Mouse (Mus musculus): ENCODE measurements at regions not wholly inside any gene's neighbourhood (a gene's known extent, or its start where the extent isn't known, plus 50 kb on each side); places are given as distances from the start of the nearest gene placed in this dataset.
A peak's percentile ranks its signal among the peaks of the same experiment; 100 is the strongest.
"Not testable (repeated sequence)": the region's sequence is repeated elsewhere in the genome, so short reads cannot be mapped to it uniquely, and the experiment has no call there.

GRCm38 (mm10) chr11:22573166-22573565, 61.3 kb downstream of the Tmem17 start:
- Histone ChIP-seq H3K4me3 (replicated peaks) (no peak overlapping the region), H3K4me2 (replicated peaks) (no peak overlapping the region), H3K27ac (replicated peaks) (no peak overlapping the region), H3K4me1 (no peaks in the 10 kb centered on the region), H3K9ac (no peak overlapping the region), H3K36me3 (no peaks in the 10 kb centered on the region), H3K9me3 (replicated peaks) (no peaks in the 10 kb centered on the region), H3K27me3 (no peaks in the 10 kb centered on the region)
- WGBS = 32% methylated on average over 2 of the region's 2 CpGs
- ATAC-seq (ENCODE audit: insufficient number of reproducible peaks, low FRiP score, low TSS enrichment, low read depth) = no peak

GRCm38 (mm10) chr11:22573802-22574201, 61.9 kb downstream of the Tmem17 start:
- H3K36me3 ChIP-seq = no peaks in the 10 kb centered on the region
- WGBS = 66% methylated on average over 3 of the region's 3 CpGs
- H3K27ac ChIP-seq (replicated peaks) = no peak overlapping the region
- H3K9me3 ChIP-seq (replicated peaks) = no peaks in the 10 kb centered on the region
- no peak for ATAC-seq (ENCODE audit: insufficient number of reproducible peaks, low FRiP score, low TSS enrichment, low read depth)
- no peaks in the 10 kb centered on the region for H3K4me1 ChIP-seq
- no peak overlapping the region for H3K4me2 ChIP-seq (replicated peaks)
- H3K9ac ChIP-seq = no peak overlapping the region
- H3K4me3 ChIP-seq (replicated peaks) = no peak overlapping the region
- H3K27me3 ChIP-seq = no peaks in the 10 kb centered on the region

- WGBS = 87% methylated on average over 2 of the region's 2 CpGs
- no peak overlapping the region for H3K4me3 ChIP-seq (replicated peaks)
- H3K27ac ChIP-seq (replicated peaks) = no peak overlapping the region
- no peak overlapping the region for H3K4me2 ChIP-seq (replicated peaks)
- H3K9me3 ChIP-seq (replicated peaks) = no peaks in the 10 kb centered on the region
- no peaks in the 10 kb centered on the region for H3K36me3 ChIP-seq
- H3K27me3 ChIP-seq = no peaks in the 10 kb centered on the region
- ATAC-seq (ENCODE audit: insufficient number of reproducible peaks, low FRiP score, low TSS enrichment, low read depth) = no peak
- no peak overlapping the region for H3K9ac ChIP-seq
- no peaks in the 10 kb centered on the region for H3K4me1 ChIP-seq
Observed at GRCm38 (mm10) chr11:22574506-22574905, 62.6 kb downstream of the Tmem17 start.

GRCm38 (mm10) chr11:22584100-22584487, 72.2 kb downstream of the Tmem17 start:
- Histone ChIP-seq H3K27me3 (no peaks in the 10 kb centered on the region), H3K9ac (no peak overlapping the region), H3K9me3 (replicated peaks) (no peaks in the 10 kb centered on the region), H3K4me2 (replicated peaks) (peak overlapping the region; percentile 41), H3K4me1 (peaks cover 26% of the 10 kb centered on the region), H3K27ac (replicated peaks) (peak overlapping the region; percentile 74; the same call in 1 of the 2 replicates), H3K36me3 (no peaks in the 10 kb centered on the region), H3K4me3 (replicated peaks) (no peak overlapping the region)
- peak; percentile 55; the same call in 1 of the 2 replicates for ATAC-seq (ENCODE audit: insufficient number of reproducible peaks, low FRiP score, low TSS enrichment, low read depth)
- 24% methylated on average over 5 of the region's 5 CpGs for WGBS

GRCm38 (mm10) chr11:22584488-22585158, 72.7 kb downstream of the Tmem17 start:
- 15% methylated on average over 14 of the region's 14 CpGs for WGBS
- Histone ChIP-seq H3K36me3 (no peaks in the 10 kb centered on the region), H3K4me1 (peaks cover 31% of the 10 kb centered on the region), H3K9ac (no peak overlapping the region), H3K9me3 (replicated peaks) (no peaks in the 10 kb centered on the region), H3K27ac (replicated peaks) (peak overlapping the region; percentile 74), H3K4me2 (replicated peaks) (peak overlapping the region; percentile 41), H3K4me3 (replicated peaks) (no peak overlapping the region), H3K27me3 (no peaks in the 10 kb centered on the region)
- ATAC-seq (ENCODE audit: insufficient number of reproducible peaks, low FRiP score, low TSS enrichment, low read depth) = peak; percentile 61

- no peaks in the 10 kb centered on the region for H3K36me3 ChIP-seq
- H3K4me1 ChIP-seq = peaks cover 31% of the 10 kb centered on the region
- no peak overlapping the region for H3K4me3 ChIP-seq (replicated peaks)
- 33% methylated on average over 7 of the region's 7 CpGs for WGBS
- ATAC-seq (ENCODE audit: insufficient number of reproducible peaks, low FRiP score, low TSS enrichment, low read depth) = no peak
- no peaks in the 10 kb centered on the region for H3K27me3 ChIP-seq
- no peak overlapping the region for H3K4me2 ChIP-seq (replicated peaks)
- peak overlapping the region; percentile 58 for H3K27ac ChIP-seq (replicated peaks)
- H3K9ac ChIP-seq = no peak overlapping the region
- no peaks in the 10 kb centered on the region for H3K9me3 ChIP-seq (replicated peaks)
Observed at GRCm38 (mm10) chr11:22587691-22588241, 75.9 kb downstream of the Tmem17 start.

- peaks cover 31% of the 10 kb centered on the region for H3K4me1 ChIP-seq
- no peak overlapping the region for H3K4me2 ChIP-seq (replicated peaks)
- no peaks in the 10 kb centered on the region for H3K9me3 ChIP-seq (replicated peaks)
- peak overlapping the region; percentile 58 for H3K27ac ChIP-seq (replicated peaks)
- H3K36me3 ChIP-seq = no peaks in the 10 kb centered on the region
- peak; percentile 60; the same call in 1 of the 2 replicates for ATAC-seq (ENCODE audit: insufficient number of reproducible peaks, low FRiP score, low TSS enrichment, low read depth)
- no peaks in the 10 kb centered on the region for H3K27me3 ChIP-seq
- 41% methylated on average over 2 of the region's 2 CpGs for WGBS
- H3K4me3 ChIP-seq (replicated peaks) = no peak overlapping the region
- H3K9ac ChIP-seq = no peak overlapping the region
Observed at GRCm38 (mm10) chr11:22588546-22588945, 76.7 kb downstream of the Tmem17 start.

GRCm38 (mm10) chr11:22589901-22590300, 78.0 kb downstream of the Tmem17 start:
- no peak overlapping the region for H3K27ac ChIP-seq (replicated peaks)
- H3K9me3 ChIP-seq (replicated peaks) = no peaks in the 10 kb centered on the region
- no peak overlapping the region for H3K9ac ChIP-seq
- no peak overlapping the region for H3K4me2 ChIP-seq (replicated peaks)
- peaks cover 21% of the 10 kb centered on the region for H3K4me1 ChIP-seq
- ATAC-seq (ENCODE audit: insufficient number of reproducible peaks, low FRiP score, low TSS enrichment, low read depth) = no peak
- WGBS = 44% methylated on average over 2 of the region's 2 CpGs
- no peak overlapping the region for H3K4me3 ChIP-seq (replicated peaks)
- no peaks in the 10 kb centered on the region for H3K36me3 ChIP-seq
- no peaks in the 10 kb centered on the region for H3K27me3 ChIP-seq

- 87% methylated on average over 14 of the region's 14 CpGs for WGBS
- not testable (repeated sequence) for ATAC-seq (ENCODE audit: insufficient number of reproducible peaks, low FRiP score, low TSS enrichment, low read depth); H3K27me3 ChIP-seq; H3K4me2 ChIP-seq (replicated peaks); H3K9ac ChIP-seq; H3K4me3 ChIP-seq (replicated peaks); H3K9me3 ChIP-seq (replicated peaks); H3K36me3 ChIP-seq; H3K27ac ChIP-seq (replicated peaks)
- H3K4me1 ChIP-seq = peaks cover 20% of the 10 kb centered on the region
Observed at GRCm38 (mm10) chr11:22591050-22591449, 79.2 kb downstream of the Tmem17 start.

GRCm38 (mm10) chr11:22592706-22593105, 80.8 kb downstream of the Tmem17 start:
- Histone ChIP-seq H3K4me1 (peaks cover 17% of the 10 kb centered on the region), H3K9ac (no peak overlapping the region), H3K9me3 (replicated peaks) (no peaks in the 10 kb centered on the region), H3K27ac (replicated peaks) (no peak overlapping the region), H3K4me3 (replicated peaks) (no peak overlapping the region), H3K36me3 (no peaks in the 10 kb centered on the region), H3K27me3 (no peaks in the 10 kb centered on the region), H3K4me2 (replicated peaks) (no peak overlapping the region)
- no peak for ATAC-seq (ENCODE audit: insufficient number of reproducible peaks, low FRiP score, low TSS enrichment, low read depth)
- 88% methylated on average over 5 of the region's 5 CpGs for WGBS

- no peak overlapping the region for H3K27ac ChIP-seq (replicated peaks)
- no peak overlapping the region for H3K4me2 ChIP-seq (replicated peaks)
- H3K9ac ChIP-seq = no peak overlapping the region
- no peaks in the 10 kb centered on the region for H3K9me3 ChIP-seq (replicated peaks)
- no peaks in the 10 kb centered on the region for H3K4me1 ChIP-seq
- no peaks in the 10 kb centered on the region for H3K36me3 ChIP-seq
- WGBS = 70% methylated on average over 8 of the region's 8 CpGs
- H3K4me3 ChIP-seq (replicated peaks) = no peak overlapping the region
- no peak for ATAC-seq (ENCODE audit: insufficient number of reproducible peaks, low FRiP score, low TSS enrichment, low read depth)
- no peaks in the 10 kb centered on the region for H3K27me3 ChIP-seq
Observed at GRCm38 (mm10) chr11:22596076-22596804, 84.4 kb downstream of the Tmem17 start.
